Mouse (Mus musculus): ENCODE measurements around the gene Brd2. TPM values are rescaled to one million over a fixed set of nuclear protein-coding genes. Genes with fewer than 3 reads are reported as not detected.

Gene Brd2
- total and polyA plus RNA-seq, 2 experiments from 2014 or later: 124 to 233 TPM

DNA sequence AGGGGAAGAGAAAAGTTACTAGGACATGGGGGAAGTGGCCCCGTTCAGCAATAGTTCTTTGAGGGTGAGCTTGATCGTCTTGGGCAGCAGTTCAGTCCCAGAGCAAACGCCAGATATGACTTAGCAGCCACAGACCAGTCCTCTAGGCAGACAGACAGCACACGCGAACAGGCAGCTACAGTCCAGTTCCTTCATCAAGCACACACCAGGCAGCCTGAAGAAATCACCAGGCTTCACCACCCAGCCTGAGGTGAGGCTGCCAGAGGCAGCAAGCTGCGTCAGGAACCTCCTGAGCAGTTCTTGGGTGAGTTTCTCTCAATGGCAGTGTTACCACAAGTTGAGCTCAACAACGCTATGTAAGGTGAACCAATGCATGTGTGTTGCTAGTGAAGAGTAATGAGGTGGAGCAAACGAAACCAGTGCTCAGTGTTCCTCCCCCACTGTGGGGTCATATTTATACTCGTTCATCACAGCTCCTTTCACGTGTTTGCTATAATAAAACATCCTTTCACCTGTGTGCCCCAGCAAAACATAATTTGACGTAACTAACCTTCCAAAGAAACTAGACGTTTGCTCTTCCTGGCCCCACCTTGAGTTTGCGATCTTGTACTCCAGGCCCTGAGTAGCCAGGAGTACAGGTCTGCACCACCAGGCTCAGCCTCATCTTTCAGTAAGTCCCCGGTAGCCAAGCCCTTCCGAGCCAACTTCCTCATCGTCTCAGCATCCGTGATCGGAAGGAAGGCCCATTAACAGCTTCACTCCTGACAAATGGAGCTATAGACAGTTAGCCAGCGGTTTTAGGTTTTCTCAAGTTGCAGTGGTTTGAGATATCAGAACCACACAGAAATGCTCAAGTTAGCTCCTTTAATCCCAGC is 7.9 kb upstream of the Brd2 start:
- WGBS: 86% methylated on average over 19 of the region's 19 CpGs
- no peaks in the 10 kb centered on the region for H3K9me3 ChIP-seq (ENCODE audit: low read length)

DNA sequence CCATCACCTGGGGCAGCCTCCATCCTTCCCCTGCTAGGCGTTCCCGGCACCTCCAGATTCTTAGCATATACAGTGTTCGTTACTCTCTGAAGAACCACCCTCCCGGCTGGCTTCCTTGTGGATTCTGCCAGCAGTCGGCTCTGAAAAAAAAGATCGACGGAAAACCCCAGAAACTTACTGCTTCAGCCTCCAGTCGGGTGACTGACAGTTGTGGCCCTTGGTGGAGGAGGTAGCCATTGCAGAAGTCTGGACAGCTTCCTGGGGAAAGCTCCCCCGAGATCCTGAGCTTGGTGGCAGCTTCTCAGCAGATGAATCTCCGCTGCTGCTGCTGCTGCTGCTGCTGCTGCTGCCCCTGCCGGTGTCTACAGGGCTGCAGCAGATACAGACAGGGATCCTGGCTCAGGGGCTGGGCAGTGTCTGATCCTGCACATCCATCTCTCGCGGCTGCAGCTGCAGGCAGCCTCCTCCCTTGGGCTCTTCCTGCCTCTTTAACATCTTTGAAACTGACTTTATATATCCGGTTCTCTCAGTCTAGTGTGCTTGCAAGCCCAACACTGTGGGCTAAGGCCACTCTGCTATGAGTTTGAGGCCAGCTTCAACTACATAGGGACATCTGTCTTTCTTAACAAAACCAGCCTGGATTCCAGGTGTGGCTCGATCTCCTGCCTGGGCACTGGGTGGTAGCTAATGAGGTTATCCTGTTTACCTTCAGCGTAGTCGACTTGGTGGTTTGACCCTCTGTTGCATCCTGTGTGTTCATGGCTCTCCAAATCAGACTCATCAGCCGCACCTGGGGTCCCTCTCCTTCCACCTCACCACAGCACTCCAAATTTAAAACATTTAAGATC is 6.7 kb upstream of the Brd2 start:
- H3K4me3 ChIP-seq (ENCODE audit: low read depth, low read length): no peak overlapping the region
- peak; percentile 30 for TF ChIP-seq CTCF (IDR thresholded peaks at IDR 0.05)
- H3K27ac ChIP-seq (ENCODE audit: low read depth, low read length): no peak overlapping the region
- no peaks in the 10 kb centered on the region for H3K27me3 ChIP-seq (ENCODE audit: insufficient read depth, low read length)
- ATAC-seq (ENCODE audit: low FRiP score) (no peak), DNase-seq (ENCODE audit: low spot score) (no peak)
- H3K36me3 ChIP-seq (ENCODE audit: insufficient read depth, low read length): no peaks in the 10 kb centered on the region
- H3K4me2 ChIP-seq (ENCODE audit: low read depth, low read length, poor library complexity, severe bottlenecking): no peak overlapping the region
- 25% methylated on average over 18 of the region's 18 CpGs for WGBS
- 0 out of 2 replicates have a peak, but pooled peaks cover 2% of the 10 kb centered on the region for H3K4me1 ChIP-seq (ENCODE audit: insufficient read depth, low read length)
- 0 out of 2 replicates have a peak overlapping the region, but pooled peaks have one; percentile 9 for H3K9ac ChIP-seq (replicated peaks; ENCODE audit: low read length, poor library complexity, severe bottlenecking)
- H3K9me3 ChIP-seq (ENCODE audit: low read length): no peaks in the 10 kb centered on the region

More for the DNA sequence above, 7.9 kb upstream of the Brd2 start:
- no peaks in the 10 kb centered on the region for H3K27me3 ChIP-seq (ENCODE audit: insufficient read depth, low read length)
- no peak overlapping the region for H3K27ac ChIP-seq (ENCODE audit: low read depth, low read length)
- H3K4me2 ChIP-seq (ENCODE audit: low read depth, low read length, poor library complexity, severe bottlenecking): no peak overlapping the region
- DNase-seq (ENCODE audit: low spot score) (no peak), ATAC-seq (ENCODE audit: low FRiP score) (no peak)
- TF ChIP-seq CTCF (IDR thresholded peaks at IDR 0.05): no peak
- no peak overlapping the region for H3K9ac ChIP-seq (replicated peaks; ENCODE audit: low read length, poor library complexity, severe bottlenecking)
- H3K4me1 ChIP-seq (ENCODE audit: insufficient read depth, low read length): 0 out of 2 replicates have a peak, but pooled peaks cover 2% of the 10 kb centered on the region
- no peak overlapping the region for H3K4me3 ChIP-seq (ENCODE audit: low read depth, low read length)
- no peaks in the 10 kb centered on the region for H3K36me3 ChIP-seq (ENCODE audit: insufficient read depth, low read length)

DNA sequence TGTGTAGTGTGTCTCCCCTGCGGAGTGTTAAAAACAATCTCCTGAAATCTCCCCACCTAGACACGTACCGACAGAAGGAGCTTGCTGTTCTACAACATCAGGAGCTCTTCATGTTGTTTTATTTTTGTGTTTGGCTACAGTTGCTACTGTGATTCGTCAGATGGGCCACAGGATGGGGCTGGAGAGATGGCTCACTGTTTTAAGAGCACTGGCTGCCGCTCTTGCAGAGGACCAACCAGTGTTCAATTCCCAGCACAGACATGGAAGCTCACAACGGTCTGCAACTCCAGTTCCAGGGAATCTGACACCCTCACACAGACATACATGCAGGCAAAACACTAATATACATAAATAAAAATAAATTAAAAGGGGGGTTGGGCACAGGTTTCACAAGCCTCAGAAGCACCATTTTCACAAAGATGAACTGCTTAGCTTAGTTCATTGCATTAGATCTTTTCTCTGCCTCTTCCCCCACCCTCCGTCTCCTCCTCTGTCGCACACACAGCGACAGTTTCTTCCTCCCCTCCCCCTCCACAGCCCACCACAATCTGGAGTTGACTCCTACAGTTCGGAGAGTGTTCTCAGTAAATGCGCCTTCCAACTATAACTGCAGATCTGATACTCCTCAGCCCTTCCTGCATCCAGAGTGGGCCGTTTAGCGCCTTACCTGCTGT is 6.0 kb upstream of the Brd2 start:
- no peak for ATAC-seq (ENCODE audit: low FRiP score)
- Histone ChIP-seq H3K9me3 (ENCODE audit: low read length) (no peaks in the 10 kb centered on the region), H3K9ac (replicated peaks; ENCODE audit: low read length, poor library complexity, severe bottlenecking) (no peak overlapping the region), H3K36me3 (ENCODE audit: insufficient read depth, low read length) (no peaks in the 10 kb centered on the region), H3K4me2 (ENCODE audit: low read depth, low read length, poor library complexity, severe bottlenecking) (no peak overlapping the region), H3K4me3 (ENCODE audit: low read depth, low read length) (no peak overlapping the region), H3K27ac (ENCODE audit: low read depth, low read length) (no peak overlapping the region), H3K4me1 (ENCODE audit: insufficient read depth, low read length) (peaks cover 9% of the 10 kb centered on the region), H3K27me3 (ENCODE audit: insufficient read depth, low read length) (no peaks in the 10 kb centered on the region)
- peak; percentile 55 for TF ChIP-seq CTCF (IDR thresholded peaks at IDR 0.05)
- peak; percentile 36 for DNase-seq (ENCODE audit: low spot score)
- 27% methylated on average over 13 of the region's 13 CpGs for WGBS

DNA sequence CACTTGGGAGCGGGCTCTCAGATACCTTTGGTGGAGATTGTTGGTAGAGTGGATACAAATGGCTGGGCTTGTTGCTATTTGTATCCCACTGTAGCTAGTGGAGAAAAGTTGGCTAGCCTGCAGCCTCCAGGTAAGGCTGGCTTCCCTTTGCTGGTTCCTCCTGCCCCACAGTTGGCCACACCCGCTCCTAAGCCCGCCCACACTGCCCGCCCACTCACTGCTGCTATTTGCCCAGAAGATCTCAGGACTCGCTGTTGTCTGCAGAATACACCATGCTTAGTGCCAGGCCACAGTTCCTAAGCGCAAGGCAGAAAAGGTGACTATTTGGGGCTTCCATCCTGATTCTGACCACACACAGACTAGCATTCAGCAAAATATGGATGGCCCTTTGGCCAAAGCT is 5.0 kb upstream of the Brd2 start:
- no peaks in the 10 kb centered on the region for H3K36me3 ChIP-seq (ENCODE audit: insufficient read depth, low read length)
- no peaks in the 10 kb centered on the region for H3K9me3 ChIP-seq (ENCODE audit: low read length)
- H3K27me3 ChIP-seq (ENCODE audit: insufficient read depth, low read length): no peaks in the 10 kb centered on the region
- H3K4me3 ChIP-seq (ENCODE audit: low read depth, low read length): no peak overlapping the region
- WGBS: 26% methylated on average over 6 of the region's 6 CpGs
- no peak for DNase-seq (ENCODE audit: low spot score)
- H3K4me2 ChIP-seq (ENCODE audit: low read depth, low read length, poor library complexity, severe bottlenecking): no peak overlapping the region
- H3K9ac ChIP-seq (replicated peaks; ENCODE audit: low read length, poor library complexity, severe bottlenecking): no peak overlapping the region
- no peak overlapping the region for H3K27ac ChIP-seq (ENCODE audit: low read depth, low read length)
- no peak for ATAC-seq (ENCODE audit: low FRiP score)
- H3K4me1 ChIP-seq (ENCODE audit: insufficient read depth, low read length): peaks cover 9% of the 10 kb centered on the region
- no peak for TF ChIP-seq CTCF (IDR thresholded peaks at IDR 0.05)

DNA sequence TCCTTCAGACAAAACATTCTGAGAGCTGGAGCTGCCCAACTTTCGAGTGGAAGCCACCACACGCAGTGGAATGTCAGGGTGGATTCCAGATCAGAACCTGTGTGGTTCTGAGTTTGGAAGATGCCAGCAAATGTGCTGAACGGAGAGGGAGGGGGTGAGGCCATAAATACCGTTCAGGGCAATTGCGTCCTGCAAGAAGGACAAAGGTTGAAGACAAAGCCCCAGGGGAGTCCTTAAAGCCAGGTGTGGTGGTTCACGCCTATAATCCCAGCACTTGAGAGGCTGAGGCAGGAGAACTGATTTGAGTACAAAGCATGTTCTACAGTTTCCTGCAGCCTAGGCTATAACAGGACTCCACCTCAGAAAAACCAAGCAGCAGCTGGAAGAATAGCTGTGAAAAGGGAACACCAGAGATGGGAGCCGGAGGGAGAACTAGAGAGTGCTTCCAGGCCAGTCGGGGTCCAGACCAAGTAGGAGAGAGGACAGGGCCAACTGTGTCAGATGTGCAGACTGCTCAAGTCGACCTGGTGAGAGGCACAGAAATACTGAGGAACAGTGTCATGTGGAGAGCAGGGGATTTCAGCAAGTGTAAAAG is 4.5 kb upstream of the Brd2 start:
- H3K9me3 ChIP-seq (ENCODE audit: low read length): no peaks in the 10 kb centered on the region
- WGBS: 66% methylated on average over 9 of the region's 9 CpGs
- H3K36me3 ChIP-seq (ENCODE audit: insufficient read depth, low read length): no peaks in the 10 kb centered on the region
- ATAC-seq (ENCODE audit: low FRiP score) (no peak), DNase-seq (ENCODE audit: low spot score) (no peak)
- no peak for TF ChIP-seq CTCF (IDR thresholded peaks at IDR 0.05)
- no peak overlapping the region for H3K4me2 ChIP-seq (ENCODE audit: low read depth, low read length, poor library complexity, severe bottlenecking)
- no peak overlapping the region for H3K27ac ChIP-seq (ENCODE audit: low read depth, low read length)
- no peak overlapping the region for H3K9ac ChIP-seq (replicated peaks; ENCODE audit: low read length, poor library complexity, severe bottlenecking)
- H3K4me3 ChIP-seq (ENCODE audit: low read depth, low read length): no peak overlapping the region
- H3K27me3 ChIP-seq (ENCODE audit: insufficient read depth, low read length): no peaks in the 10 kb centered on the region
- H3K4me1 ChIP-seq (ENCODE audit: insufficient read depth, low read length): peaks cover 9% of the 10 kb centered on the region

Data from midbrain, postnatal 0 days (tissue).